Mouse (Mus musculus) midbrain, embryonic 14.5 days (tissue): ENCODE results near the gene Hist1h2br. TPM values are rescaled to one million over a fixed set of nuclear protein-coding genes. Genes with fewer than 3 reads are reported as not detected.
"Not testable (repeated sequence)": the region's sequence is repeated elsewhere in the genome, so short reads cannot be mapped to it uniquely, and the experiment has no call there.

Experiments used
- ATAC-seq: fragments of 200-750 bp; cut with Nextera tagmentation; 2 replicates; pipeline ENCODE4 v1.8.0; 2017; ENCODE audit warnings: moderate number of reproducible peaks, moderate library complexity; ENCODE audit not compliant: low FRiP score, low TSS enrichment
- DNase-seq: peaks from one replicate; pipeline ENCODE4 v3.0.0-alpha.2; 2015
- H3K27ac ChIP-seq: fragments of 300-500 bp; sonication (generic); replicated peaks from 2 replicates; pipeline ENCODE4 v1.5.1; 2014; ENCODE audit warnings: mild to moderate bottlenecking, low read depth, low read length, moderate library complexity
- H3K27me3 ChIP-seq: fragments of 300-500 bp; sonication (generic); 2 replicates; pipeline ENCODE4 v1.6.1; 2014; ENCODE audit warnings: low read length, control low read depth, mixed read lengths; ENCODE audit not compliant: control insufficient read depth, insufficient read depth
- H3K36me3 ChIP-seq: fragments of 300-500 bp; sonication (generic); 2 replicates; pipeline ENCODE4 v1.6.1; 2014; ENCODE audit warnings: low read length, control low read depth; ENCODE audit not compliant: control insufficient read depth, insufficient read depth
- H3K4me1 ChIP-seq: fragments of 300-500 bp; sonication (generic); 2 replicates; pipeline ENCODE4 v1.6.1; 2014; ENCODE audit warnings: mild to moderate bottlenecking, antibody characterized with exemption, low read length, control low read depth; ENCODE audit not compliant: control insufficient read depth, insufficient read depth
- H3K4me2 ChIP-seq: fragments of 300-500 bp; sonication (generic); 2 replicates; pipeline ENCODE4 v1.6.1; 2014; ENCODE audit warnings: mild to moderate bottlenecking, low read length, moderate library complexity
- H3K4me3 ChIP-seq: fragments of 300-500 bp; sonication (generic); replicated peaks from 2 replicates; pipeline ENCODE4 v1.5.1; 2014; ENCODE audit warnings: low read depth, low read length
- H3K9ac ChIP-seq: fragments of 300-500 bp; sonication (generic); replicated peaks from 2 replicates; pipeline ENCODE4 v1.6.1; 2014; ENCODE audit warnings: mild to moderate bottlenecking, low read length, moderate library complexity
- H3K9me3 ChIP-seq: fragments of 300-500 bp; sonication (generic); 2 replicates; pipeline ENCODE4 v1.6.1; 2016; ENCODE audit warnings: low read length, control low read depth, mixed read lengths; ENCODE audit not compliant: control insufficient read depth
- WGBS: fragments of 180-500 bp; shearing (Covaris S2); extraction: QIAGEN DNeasy Blood & Tissue Kit; methylation state at CpG from one replicate; pipeline ENCODE4 v1.1.7; 2014; 5-methylcytosine and 5-hydroxymethylcytosine counted together
- polyA plus RNA-seq: library from polyadenylated mRNA; unstranded; fragments of >200 nt; fragmentation: Nextera tagmentation; extraction: Ambion mirVana; gene quantifications from 2 replicates; pipeline ENCODE4 v1.2.1, GENCODE M21; 2014

Hist1h2br gene
- polyA plus RNA-seq, 1 experiment from 2014 or later, result 4.1 TPM

- peak; percentile 85 for ATAC-seq
- H3K27me3 ChIP-seq, H3K36me3 ChIP-seq, H3K4me1 ChIP-seq, H3K9me3 ChIP-seq, H3K27ac ChIP-seq, DNase-seq, H3K9ac ChIP-seq: not testable (repeated sequence)
- 0% methylated on average over 22 of the region's 58 CpGs for WGBS
- peak within 1 kb of the TSS; percentile 43 for H3K4me2 ChIP-seq
- 0 out of 2 replicates have a peak within 1 kb of the TSS, but pooled peaks have one; percentile 15 for H3K4me3 ChIP-seq
Measured at GRCm38 (mm10) chr13:21831418-21832394, 1.8 kb upstream of the Hist1h2br start, which contains the start of gene Hist1h4n. Gene Hist1h4n, minus strand, starts transcription at chr13:21832196.

DNA sequence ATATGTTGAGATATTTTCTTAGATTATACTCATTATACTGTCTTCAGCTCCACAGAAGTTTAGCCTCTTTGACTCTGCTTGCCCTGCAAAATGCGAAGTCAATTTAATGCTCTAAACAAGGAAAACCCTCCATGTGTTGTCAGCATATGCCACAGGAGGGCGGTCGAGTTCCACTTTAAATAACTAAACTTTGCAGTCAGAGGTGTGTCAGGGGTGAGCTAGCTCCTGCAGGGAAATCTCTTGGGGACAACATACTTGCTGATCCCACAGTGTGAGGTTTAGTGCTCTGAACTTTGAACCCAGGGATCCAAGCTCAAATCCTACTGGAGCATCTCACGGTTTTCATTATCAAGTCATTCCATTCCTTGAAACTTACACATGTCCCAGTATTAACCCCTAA lies 7.0 kb downstream of the Hist1h2br start:
- not testable (repeated sequence) for H3K9ac ChIP-seq, H3K9me3 ChIP-seq, H3K4me1 ChIP-seq, H3K4me3 ChIP-seq, H3K27ac ChIP-seq, H3K27me3 ChIP-seq, DNase-seq, H3K4me2 ChIP-seq, H3K36me3 ChIP-seq
- ATAC-seq, result peak; percentile 48; the same call in 1 of the 2 replicates
- no CpG with 5 or more reads among the region's 4 CpGs for WGBS

GRCm38 (mm10) chr13:21846356-21846755 lies 12.8 kb downstream of the Hist1h2br start:
- H3K4me2 ChIP-seq, H3K27ac ChIP-seq, H3K9ac ChIP-seq, H3K36me3 ChIP-seq, H3K4me3 ChIP-seq, H3K9me3 ChIP-seq, H3K4me1 ChIP-seq, ATAC-seq, DNase-seq, H3K27me3 ChIP-seq: not testable (repeated sequence)

DNA sequence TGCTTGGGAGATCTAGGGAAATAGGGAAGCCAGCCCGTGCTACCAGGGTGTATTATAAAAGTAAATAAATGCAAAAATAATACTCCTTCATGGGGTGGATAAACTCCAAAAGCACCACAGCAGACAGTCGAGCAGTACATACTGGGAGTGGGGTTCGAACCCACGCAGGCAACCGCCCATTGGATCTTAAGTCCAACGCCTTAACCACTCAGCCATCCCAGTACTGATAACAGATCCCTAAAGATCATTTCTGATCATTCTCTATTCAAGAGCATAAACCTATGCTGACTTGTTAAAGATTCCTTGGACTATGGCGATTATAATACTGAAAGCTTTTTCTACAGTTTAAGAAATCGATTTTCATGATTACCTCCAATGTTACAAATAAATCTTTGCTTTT lies 14.3 kb downstream of the Hist1h2br start:
- no peak overlapping the region for H3K4me2 ChIP-seq
- WGBS, result 18% methylated on average over 8 of the region's 8 CpGs
- no peak for ATAC-seq
- no peaks in the 10 kb centered on the region for H3K4me1 ChIP-seq
- no peak overlapping the region for H3K27ac ChIP-seq
- no peaks in the 10 kb centered on the region for H3K27me3 ChIP-seq
- H3K9me3 ChIP-seq, result no peaks in the 10 kb centered on the region
- H3K4me3 ChIP-seq, result no peak overlapping the region
- H3K9ac ChIP-seq, result no peak overlapping the region
- H3K36me3 ChIP-seq, result no peaks in the 10 kb centered on the region
- peak; percentile 12 for DNase-seq

- not testable (repeated sequence) for ATAC-seq, H3K27ac ChIP-seq, H3K36me3 ChIP-seq, DNase-seq, H3K4me2 ChIP-seq, H3K4me3 ChIP-seq, H3K4me1 ChIP-seq, H3K27me3 ChIP-seq, H3K9ac ChIP-seq, H3K9me3 ChIP-seq
- WGBS, result 39% methylated on average over 1 of the region's 1 CpGs
Measured at GRCm38 (mm10) chr13:21850696-21851095, 17.2 kb downstream of the Hist1h2br start.

DNA sequence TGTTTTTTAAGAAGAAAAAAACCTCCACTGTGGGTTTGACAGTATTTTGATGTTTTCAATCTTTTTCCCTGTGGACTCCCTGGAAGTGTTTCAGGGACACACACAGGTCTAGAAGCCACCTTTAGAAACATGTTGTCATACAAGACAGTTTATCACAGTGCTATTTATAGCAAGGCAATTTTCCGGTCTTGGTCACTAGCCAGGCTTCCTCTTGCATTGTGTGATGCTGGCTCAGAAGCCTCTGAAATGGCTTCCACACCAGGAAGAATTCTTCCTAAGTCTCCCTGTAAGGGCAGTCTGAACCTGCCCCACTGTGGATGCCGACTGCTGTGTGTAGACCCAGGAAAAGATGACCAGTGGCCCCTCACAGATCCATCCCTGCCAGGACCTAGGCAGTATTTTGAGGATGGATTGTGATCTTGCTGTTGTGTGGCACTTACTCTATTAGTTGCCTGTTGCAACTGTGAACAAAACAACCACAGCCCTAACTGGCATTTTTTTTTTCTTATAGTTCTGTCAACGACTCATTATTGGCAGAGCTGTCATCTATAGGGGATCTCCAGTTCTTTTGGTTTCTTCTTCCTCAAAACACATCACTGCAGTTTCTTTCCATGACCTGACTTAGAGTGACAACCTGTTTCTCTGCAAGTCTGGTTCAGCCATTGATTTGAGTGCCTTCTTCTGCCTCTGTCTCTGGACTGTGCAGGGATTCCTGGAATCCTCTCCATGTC lies 18.8 kb downstream of the Hist1h2br start:
- Histone ChIP-seq H3K27me3 (no peaks in the 10 kb centered on the region), H3K9me3 (no peaks in the 10 kb centered on the region), H3K27ac (no peak overlapping the region), H3K4me3 (no peak overlapping the region), H3K9ac (no peak overlapping the region), H3K4me2 (no peak overlapping the region), H3K4me1 (no peaks in the 10 kb centered on the region), H3K36me3 (no peaks in the 10 kb centered on the region)
- no peak for DNase-seq
- no peak for ATAC-seq
- WGBS, result 78% methylated on average over 3 of the region's 3 CpGs

DNA sequence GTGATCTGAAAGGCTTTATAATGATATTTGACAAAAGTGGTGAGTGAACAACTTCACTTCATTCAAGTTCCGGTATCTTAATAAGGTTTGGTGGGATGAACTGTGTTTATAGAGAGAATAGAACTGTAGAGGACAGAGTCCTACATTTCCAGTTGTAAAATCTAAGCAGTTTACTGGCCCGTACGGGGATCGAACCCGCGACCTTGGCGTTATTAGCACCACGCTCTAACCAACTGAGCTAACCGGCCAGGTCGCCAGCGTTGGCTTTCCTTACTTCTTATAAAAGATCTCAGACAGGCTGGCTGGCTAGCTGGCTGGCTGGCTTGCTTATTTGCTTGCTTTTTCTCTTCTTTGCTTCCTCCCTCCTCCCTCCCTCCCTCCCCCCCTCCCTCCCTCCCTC lies 21.6 kb downstream of the Hist1h2br start:
- H3K4me1 ChIP-seq, result no peaks in the 10 kb centered on the region
- H3K4me2 ChIP-seq, result peak overlapping the region; percentile 49
- peak; percentile 60; the same call in 1 of the 2 replicates for ATAC-seq
- H3K9me3 ChIP-seq, result no peaks in the 10 kb centered on the region
- H3K27ac ChIP-seq, result no peak overlapping the region
- H3K36me3 ChIP-seq, result no peaks in the 10 kb centered on the region
- no peak overlapping the region for H3K9ac ChIP-seq
- peak; percentile 76 for DNase-seq
- no peaks in the 10 kb centered on the region for H3K27me3 ChIP-seq
- WGBS, result 1% methylated on average over 11 of the region's 11 CpGs
- H3K4me3 ChIP-seq, result peak overlapping the region; percentile 36

- peak overlapping the region; percentile 49 for H3K4me2 ChIP-seq
- H3K27me3 ChIP-seq, result no peaks in the 10 kb centered on the region
- no peak overlapping the region for H3K27ac ChIP-seq
- H3K9ac ChIP-seq, result peak overlapping the region; percentile 49
- peak; percentile 80 for DNase-seq
- H3K36me3 ChIP-seq, result no peaks in the 10 kb centered on the region
- no peaks in the 10 kb centered on the region for H3K4me1 ChIP-seq
- no peak for ATAC-seq
- no peaks in the 10 kb centered on the region for H3K9me3 ChIP-seq
- under 1% methylated on average over 15 of the region's 15 CpGs for WGBS
- peak overlapping the region; percentile 36 for H3K4me3 ChIP-seq
Measured at GRCm38 (mm10) chr13:21855698-21856162, 22.2 kb downstream of the Hist1h2br start.
